Mouse (Mus musculus): ENCODE data around the gene Bbof1.
A peak's percentile ranks its signal among the peaks of the same experiment; 100 is the strongest.

The Bbof1 gene

DNA sequence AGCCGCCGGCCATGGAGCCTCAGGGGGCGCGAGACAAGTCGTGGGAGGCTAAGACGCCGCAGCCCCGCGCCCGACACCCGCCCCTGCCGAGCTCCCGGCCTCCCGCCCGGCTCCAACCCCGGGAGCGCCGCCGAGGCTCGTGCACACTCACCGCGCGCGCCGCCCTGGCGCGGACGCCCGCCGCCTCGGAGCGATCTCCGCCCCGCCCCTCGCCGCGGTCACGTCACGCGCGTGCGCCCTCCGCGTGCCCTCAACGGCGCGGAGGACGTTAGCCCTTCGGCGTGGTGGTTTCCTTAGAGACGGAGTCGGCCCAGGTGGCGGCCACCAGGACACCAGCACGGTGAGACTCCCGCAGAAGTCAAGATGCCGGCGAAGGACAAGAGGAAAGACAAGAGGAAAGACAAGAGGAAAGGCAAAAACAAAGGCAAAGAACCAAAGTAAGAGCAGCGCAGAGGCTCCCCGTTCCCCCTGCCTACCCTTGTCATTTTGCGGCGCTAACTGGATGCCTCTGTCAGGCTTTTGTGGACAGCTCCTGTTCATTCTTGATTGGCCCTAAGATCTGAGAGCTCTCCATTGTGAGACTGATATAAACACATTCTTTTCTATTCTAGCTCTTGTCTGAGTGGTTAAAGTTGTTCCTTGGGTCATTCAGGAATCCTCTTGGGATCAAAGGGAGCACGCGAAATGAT, at the start of gene Bbof1, which contains the start of gene Entpd5:
TSS of gene Bbof1 (plus strand) at position 253 of the 689 bp plus-strand sequence.
TSS of gene Entpd5 (minus strand) at position 211 of the 689 bp plus-strand sequence.
- DNase-seq, result peak; percentile 91 to 96

GRCm38 (mm10) chr12:84361555-84362489, 47.0 kb upstream of the Bbof1 start, which contains the start of the genes Coq6 and Fam161b:
Gene Coq6, plus strand, starts transcription at chr12:84361657.
Gene Fam161b, minus strand, starts transcription at chr12:84361833.
- DNase-seq, result peak; percentile 98 to 99

GRCm38 (mm10) chr12:84362872-84363271, 46.0 kb upstream of the Bbof1 start:
- no peak for DNase-seq

GRCm38 (mm10) chr12:84364291-84364690, 44.6 kb upstream of the Bbof1 start:
- DNase-seq, result no peak

DNA sequence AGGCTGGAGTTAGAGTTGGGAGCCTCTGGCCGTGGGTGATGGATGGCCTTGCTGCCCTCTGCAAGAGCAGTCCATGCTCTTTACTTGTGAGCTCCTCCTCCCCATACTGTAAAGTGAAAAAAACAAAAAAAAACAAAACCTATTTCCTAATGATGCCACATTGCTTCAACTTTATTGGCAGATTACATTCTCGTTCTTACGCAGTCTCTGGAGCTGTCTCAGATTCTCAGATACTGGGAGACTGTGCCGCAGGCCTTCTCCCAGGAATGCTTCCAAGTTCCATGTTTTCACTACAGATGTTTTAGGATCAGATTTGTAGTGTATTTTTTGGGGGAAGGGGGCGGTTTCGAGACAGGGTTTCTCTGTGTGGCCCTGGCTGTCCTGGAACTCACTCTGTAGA, 43.7 kb upstream of the Bbof1 start:
- no peak for DNase-seq

GRCm38 (mm10) chr12:84366971-84367370, 41.9 kb upstream of the Bbof1 start:
- peak in 1 of 2 experiments; percentile 14 for DNase-seq

DNA sequence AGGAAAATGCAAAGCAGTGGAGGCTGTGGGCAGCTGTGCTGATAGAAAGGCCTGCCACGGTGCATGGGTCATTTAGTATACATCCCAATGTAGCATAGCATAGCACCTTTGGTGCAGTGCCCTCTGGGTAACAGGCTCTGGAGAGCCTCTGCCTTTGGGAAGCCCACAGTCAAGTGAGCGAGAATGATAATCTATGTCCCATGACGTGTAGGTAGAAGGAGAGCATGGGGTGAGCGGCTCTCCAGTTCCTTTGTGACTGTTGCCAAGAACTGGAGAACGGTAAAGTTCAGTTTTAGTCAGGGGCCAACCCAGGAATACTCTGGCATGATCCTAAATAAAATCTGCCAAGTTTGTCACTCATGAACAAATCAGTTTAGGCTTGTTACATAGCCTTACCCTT, 37.2 kb upstream of the Bbof1 start:
- no peak for DNase-seq

GRCm38 (mm10) chr12:84373831-84374481, 34.9 kb upstream of the Bbof1 start:
- no peak for DNase-seq

DNA sequence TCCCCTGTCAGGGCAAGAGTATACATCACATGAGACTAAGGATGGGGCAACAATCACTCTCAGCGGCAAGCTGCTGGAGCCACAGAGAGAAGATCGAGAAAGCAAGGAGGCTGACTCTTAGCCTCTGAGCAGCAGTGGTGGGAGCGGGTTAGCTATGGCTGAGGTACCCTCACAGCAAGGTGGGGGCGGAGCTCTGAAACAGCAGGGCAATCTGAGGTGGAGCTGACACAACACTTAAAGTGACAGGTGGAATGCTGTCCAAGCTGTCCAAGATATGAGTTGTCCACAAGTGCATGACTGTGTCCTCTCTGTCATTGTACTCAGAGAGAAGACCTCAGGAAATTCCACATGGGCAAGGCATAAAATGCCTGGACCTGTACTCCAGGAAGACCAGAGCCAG, 26.5 kb upstream of the Bbof1 start:
- DNase-seq, result no peak

GRCm38 (mm10) chr12:84384644-84385081, 24.2 kb upstream of the Bbof1 start:
- peak; percentile 85 to 92 for DNase-seq

DNA sequence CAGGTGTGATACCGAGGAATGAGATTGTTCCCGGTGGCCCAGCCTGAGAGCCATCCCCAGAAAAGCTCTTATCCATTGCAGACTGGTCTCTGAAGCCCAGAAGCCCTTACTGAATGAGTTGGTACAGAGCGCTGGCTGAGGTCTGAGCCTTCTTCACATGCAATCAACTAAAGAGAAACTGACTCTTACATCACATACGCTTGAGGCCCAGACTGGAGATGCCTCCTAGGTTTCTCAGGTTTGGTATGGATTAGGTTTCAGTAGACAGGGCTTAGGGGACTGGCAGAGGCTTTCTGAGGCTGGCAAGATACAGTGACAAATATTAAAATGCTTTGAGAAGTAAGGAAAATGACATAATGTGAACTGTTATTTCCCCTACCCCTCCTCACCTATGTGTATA, 23.5 kb upstream of the Bbof1 start:
- no peak for DNase-seq

GRCm38 (mm10) chr12:84388097-84388496, 20.8 kb upstream of the Bbof1 start:
- peak; percentile 56 to 76 for DNase-seq

GRCm38 (mm10) chr12:84388774-84389400, 20.0 kb upstream of the Bbof1 start:
- peak; percentile 26 to 33 for DNase-seq

DNA sequence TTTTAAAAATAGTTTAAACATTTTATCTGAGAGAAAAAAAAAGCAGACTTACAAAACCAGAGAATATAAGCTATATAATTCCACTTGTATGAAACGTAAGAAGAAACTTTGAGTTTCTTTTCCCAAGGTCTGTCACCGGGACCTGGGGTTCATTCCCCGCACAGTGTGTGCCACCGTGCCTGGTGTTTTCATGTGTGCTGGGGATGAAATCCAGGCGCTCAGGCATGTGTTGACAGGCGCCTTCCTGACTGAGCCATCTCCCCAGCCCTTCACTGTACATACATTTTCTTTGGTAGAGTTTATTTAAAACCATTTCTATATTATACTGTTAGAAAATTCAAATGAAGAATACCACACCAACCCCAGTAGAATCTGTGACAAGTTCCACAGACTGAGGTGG, 18.5 kb upstream of the Bbof1 start:
- no peak for DNase-seq

DNA sequence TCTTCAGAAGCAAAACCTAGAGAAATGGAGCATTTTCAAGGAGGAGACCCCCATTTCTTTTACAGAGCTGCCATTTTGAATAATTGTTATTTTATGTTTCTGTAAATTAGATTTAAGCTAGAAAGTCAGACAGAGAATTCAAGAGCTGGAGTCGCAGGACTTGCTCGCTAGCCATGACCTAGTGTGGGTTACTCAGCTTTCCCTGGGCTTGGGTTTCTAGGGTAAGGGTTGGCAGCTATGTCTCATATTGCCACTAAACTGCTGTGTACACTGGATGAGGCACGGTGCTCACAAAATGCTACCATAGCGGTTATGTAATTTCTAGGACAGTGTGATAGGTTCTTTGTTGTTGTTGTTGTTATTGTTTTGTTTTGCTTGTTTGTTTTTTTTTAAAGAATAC, 16.2 kb upstream of the Bbof1 start:
- no peak for DNase-seq

GRCm38 (mm10) chr12:84393847-84394246, 15.0 kb upstream of the Bbof1 start:
- DNase-seq, result no peak

DNA sequence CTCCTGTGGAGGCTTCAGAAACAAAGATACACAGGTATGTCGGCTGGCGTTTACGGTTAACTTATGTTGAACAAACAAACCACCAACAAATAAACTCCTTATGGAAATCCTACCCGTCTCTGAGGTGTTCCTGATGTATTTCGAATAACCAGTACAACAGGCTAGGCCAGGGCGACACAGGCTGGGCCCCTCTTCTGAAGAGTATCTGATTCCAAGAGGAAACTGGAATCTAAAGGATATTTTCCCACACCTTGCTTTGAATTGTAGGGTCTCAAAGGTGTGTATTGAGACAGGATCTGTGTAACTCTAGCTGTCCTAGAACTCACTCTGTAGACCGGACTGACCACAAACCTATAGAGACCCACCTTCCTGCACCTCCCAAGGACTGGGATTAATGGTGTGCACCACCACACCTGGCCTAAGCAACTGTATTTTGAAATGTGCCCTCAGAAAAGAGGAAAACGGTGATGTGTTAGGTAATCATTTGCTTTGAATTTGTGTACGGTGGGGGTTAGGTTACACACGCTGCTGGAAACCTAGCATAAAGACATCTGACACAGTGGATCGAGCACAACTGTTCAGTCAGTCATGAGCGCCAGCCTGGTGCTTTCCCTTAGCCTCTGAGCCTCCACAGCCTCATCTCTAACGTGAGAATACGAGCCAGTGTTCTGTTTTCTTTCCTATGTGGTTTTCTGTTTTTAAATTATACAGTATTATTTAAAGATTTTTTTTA, 11.8 kb upstream of the Bbof1 start:
- DNase-seq, result no peak

DNA sequence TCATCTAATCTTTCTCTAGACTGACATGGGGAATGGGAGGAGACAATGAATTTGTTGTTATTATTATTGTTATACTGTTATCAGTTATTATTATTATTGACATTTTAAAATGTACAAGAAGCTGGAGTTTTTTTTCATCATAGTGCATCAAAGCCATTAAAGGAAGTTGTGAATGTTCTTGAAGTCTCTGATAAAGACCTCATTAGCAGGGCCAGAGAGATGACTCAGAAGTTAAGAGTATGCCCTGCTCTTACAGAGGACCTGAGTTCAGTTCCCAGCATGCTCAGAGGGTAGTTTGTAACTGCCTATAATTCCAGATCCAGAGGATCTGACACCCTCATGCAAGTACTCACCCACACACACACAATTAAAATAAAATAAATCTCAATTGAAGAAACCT, 11.2 kb upstream of the Bbof1 start:
- no peak for DNase-seq

DNA sequence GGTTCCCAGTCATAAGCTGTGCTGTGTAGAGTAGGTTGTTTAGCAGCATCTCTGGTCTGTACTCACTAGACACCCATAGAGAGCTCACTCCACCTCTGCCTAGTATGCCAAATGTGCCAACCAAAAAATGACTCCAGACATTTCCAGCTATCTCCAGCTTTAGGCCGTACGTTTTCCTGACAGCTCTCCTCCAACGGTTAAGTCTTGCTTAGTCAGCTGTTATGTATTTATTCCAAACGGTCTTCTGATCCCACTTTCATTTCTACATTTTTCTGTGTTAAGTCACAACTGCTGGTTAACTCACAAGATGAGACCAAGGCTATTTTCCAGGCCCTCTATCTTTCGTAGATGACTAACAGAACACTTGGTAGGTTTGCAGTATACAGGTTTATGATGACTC, 10.2 kb upstream of the Bbof1 start:
- no peak for DNase-seq

GRCm38 (mm10) chr12:84399135-84399534, 9.7 kb upstream of the Bbof1 start:
- no peak for DNase-seq

DNA sequence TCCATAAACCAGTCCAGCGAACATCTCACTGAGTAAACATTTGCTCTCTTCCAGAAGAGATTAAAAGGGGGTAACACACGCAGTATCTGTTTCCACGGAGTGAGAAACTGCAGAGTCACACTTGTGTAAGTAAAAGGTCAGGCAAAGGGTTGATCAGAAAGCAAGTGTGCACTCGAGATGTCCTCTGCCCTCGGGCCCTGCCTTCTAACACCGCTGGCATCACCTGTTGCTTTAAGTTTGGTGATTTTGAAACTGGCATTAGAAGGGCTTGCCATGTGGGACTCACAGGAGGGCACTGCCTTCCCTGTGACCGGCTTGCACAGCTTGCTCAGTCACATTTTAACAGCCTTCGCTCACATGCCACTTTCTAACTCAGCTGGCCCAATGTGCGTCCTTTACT, 9.2 kb upstream of the Bbof1 start:
- DNase-seq, result peak; percentile 61 to 76

- no peak for DNase-seq
These were observed 8.8 kb upstream of the Bbof1 start for GRCm38 (mm10) chr12:84400068-84400467.
